Mouse (Mus musculus) intestine, embryonic 14.5 days (tissue): ENCODE data around the gene Tac2. TPM values are rescaled to one million over a fixed set of nuclear protein-coding genes. Genes with fewer than 3 reads are reported as not detected.
A peak's percentile ranks its signal among the peaks of the same experiment; 100 is the strongest.

Experiments
- ATAC-seq: fragments of 200-750 bp; cut with Nextera tagmentation; replicated peaks from 2 replicates; pipeline ENCODE4 v1.8.0; 2017; ENCODE audit warnings: low read depth, moderate number of reproducible peaks, moderate TSS enrichment, moderate library complexity; ENCODE audit not compliant: low FRiP score, low TSS enrichment
- DNase-seq: peaks from one replicate; pipeline ENCODE4 v3.0.0-alpha.2; 2018; ENCODE audit warnings: low spot score
- H3K27ac ChIP-seq: fragments of 300-500 bp; sonication (generic); 2 replicates; pipeline ENCODE4 v1.5.1; 2014; ENCODE audit warnings: low read depth, mild to moderate bottlenecking, control low read depth
- H3K27me3 ChIP-seq: fragments of 300-500 bp; sonication (generic); replicated peaks from 2 replicates; pipeline ENCODE4 v1.6.1; 2014; ENCODE audit warnings: low read length, control low read depth; ENCODE audit not compliant: control insufficient read depth, insufficient read depth
- H3K36me3 ChIP-seq: fragments of 300-500 bp; sonication (generic); 2 replicates; pipeline ENCODE4 v1.6.1; 2014; ENCODE audit warnings: low read length, control low read depth; ENCODE audit not compliant: control insufficient read depth, insufficient read depth
- H3K4me1 ChIP-seq: fragments of 300-500 bp; sonication (generic); replicated peaks from 2 replicates; pipeline ENCODE4 v1.6.1; 2014; ENCODE audit warnings: low read length, control low read depth, mixed read lengths; ENCODE audit not compliant: control insufficient read depth, insufficient read depth
- H3K4me2 ChIP-seq: fragments of 300-500 bp; sonication (generic); 2 replicates; pipeline ENCODE4 v1.6.1; 2014; ENCODE audit warnings: low read length
- H3K4me3 ChIP-seq: fragments of 300-500 bp; sonication (generic); 2 replicates; pipeline ENCODE4 v1.5.1; 2014; ENCODE audit warnings: low read depth, low read length, control low read depth, mixed read lengths
- H3K9ac ChIP-seq: fragments of 300-500 bp; sonication (generic); 2 replicates; pipeline ENCODE4 v1.6.1; 2014; ENCODE audit warnings: mild to moderate bottlenecking, low read length
- H3K9me3 ChIP-seq: fragments of 300-500 bp; sonication (generic); 2 replicates; pipeline ENCODE4 v1.6.1; 2016; ENCODE audit warnings: low read length, control low read depth; ENCODE audit not compliant: control insufficient read depth
- WGBS: fragments of 180-500 bp; shearing (Covaris S2); extraction: QIAGEN DNeasy Blood & Tissue Kit; methylation state at CpG from one replicate; pipeline ENCODE4 v1.1.7; 2014; 5-methylcytosine and 5-hydroxymethylcytosine counted together
- polyA plus RNA-seq: library from polyadenylated mRNA; unstranded; fragments of >200 nt; fragmentation: Nextera tagmentation; extraction: Ambion mirVana; gene quantifications from 2 replicates; pipeline ENCODE4 v1.2.1, GENCODE M21; 2014

The Tac2 gene
- polyA plus RNA-seq, 1 experiment from 2014 or later, result 5.3 TPM

DNA sequence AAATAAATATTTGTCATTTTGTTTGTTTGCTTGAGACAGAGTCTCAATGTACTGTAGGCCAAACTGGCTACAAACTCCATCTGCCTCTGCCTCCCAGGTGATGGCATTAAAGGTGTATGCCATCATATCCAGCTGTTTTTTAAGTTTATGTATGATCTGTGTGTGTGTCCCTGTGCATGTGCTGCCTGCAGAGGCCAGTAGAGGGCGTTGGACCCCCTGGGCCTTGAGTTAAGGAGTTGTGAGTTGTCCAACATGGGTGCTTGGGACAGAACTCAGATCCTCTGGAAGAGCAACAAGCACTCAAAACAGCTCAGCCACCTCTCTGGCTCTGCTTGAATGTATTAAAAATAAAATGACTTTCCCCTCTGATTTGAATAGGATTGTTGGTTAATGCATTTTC, 33.2 kb upstream of the Tac2 start:
- H3K4me3 ChIP-seq, result no peak overlapping the region
- no peak overlapping the region for H3K27ac ChIP-seq
- no peaks in the 10 kb centered on the region for H3K9me3 ChIP-seq
- 19% methylated on average over 1 of the region's 1 CpGs for WGBS
- peaks cover 55% of the 10 kb centered on the region for H3K36me3 ChIP-seq
- no peaks in the 10 kb centered on the region for H3K27me3 ChIP-seq
- H3K4me1 ChIP-seq, result no peaks in the 10 kb centered on the region
- DNase-seq (no peak), ATAC-seq (no peak)
- no peak overlapping the region for H3K4me2 ChIP-seq
- no peak overlapping the region for H3K9ac ChIP-seq

DNA sequence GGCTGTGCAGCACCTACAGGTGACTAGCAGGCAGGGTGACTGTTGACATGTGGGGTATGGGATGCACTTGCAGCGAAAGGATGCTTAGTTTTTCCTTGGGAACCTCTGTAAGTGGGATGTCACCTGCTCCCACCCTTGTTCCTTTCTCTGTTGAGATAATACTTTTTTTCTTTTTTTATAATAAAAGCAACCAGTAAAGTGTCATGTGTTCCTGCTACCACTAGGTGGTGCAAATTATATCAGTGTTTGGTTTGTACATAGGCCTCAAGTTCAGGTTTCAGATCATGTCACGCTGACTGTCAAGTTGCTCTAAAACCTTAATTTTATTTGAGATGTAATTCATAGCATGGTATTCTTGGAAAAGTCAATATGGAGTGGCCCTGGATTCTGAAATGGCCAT, 29.6 kb upstream of the Tac2 start:
- no peak for DNase-seq
- 0 out of 2 replicates have a peak, but pooled peaks have one; percentile 40 for ATAC-seq

DNA sequence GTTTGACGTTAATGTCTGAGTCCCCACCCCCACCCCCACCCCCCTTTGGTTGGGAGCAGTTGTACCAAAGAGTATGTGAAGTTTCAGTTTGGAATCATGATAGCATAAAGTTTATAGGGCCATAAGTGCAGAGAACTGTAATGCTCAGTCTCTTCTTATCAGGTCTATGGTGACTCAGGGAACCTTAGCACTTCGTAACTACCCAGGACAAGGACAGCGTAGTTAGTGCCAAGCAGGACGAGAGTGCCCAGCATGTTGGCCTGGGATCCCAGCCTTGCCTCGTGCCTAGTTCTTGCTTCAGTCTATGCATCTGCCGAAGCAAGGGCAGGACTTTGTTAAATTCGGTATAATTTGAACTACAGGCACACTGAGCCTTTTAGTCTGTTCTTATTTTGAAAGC, 28.5 kb upstream of the Tac2 start:
- Histone ChIP-seq H3K27me3 (no peaks in the 10 kb centered on the region), H3K27ac (no peak overlapping the region), H3K9me3 (no peaks in the 10 kb centered on the region), H3K36me3 (peaks cover 57% of the 10 kb centered on the region), H3K9ac (no peak overlapping the region), H3K4me2 (no peak overlapping the region), H3K4me1 (no peaks in the 10 kb centered on the region), H3K4me3 (no peak overlapping the region)
- WGBS, result 95% methylated on average over 7 of the region's 7 CpGs
- ATAC-seq (no peak), DNase-seq (no peak)

More for the DNA sequence above, 29.6 kb upstream of the Tac2 start:
- peaks cover 64% of the 10 kb centered on the region for H3K36me3 ChIP-seq
- H3K27me3 ChIP-seq, result no peaks in the 10 kb centered on the region
- no peaks in the 10 kb centered on the region for H3K9me3 ChIP-seq
- no peaks in the 10 kb centered on the region for H3K4me1 ChIP-seq
- WGBS, result 57% methylated on average over 2 of the region's 2 CpGs
- no peak overlapping the region for H3K4me2 ChIP-seq
- no peak overlapping the region for H3K9ac ChIP-seq
- no peak overlapping the region for H3K4me3 ChIP-seq
- no peak overlapping the region for H3K27ac ChIP-seq

- no peak for ATAC-seq
- no peaks in the 10 kb centered on the region for H3K27me3 ChIP-seq
- no peak overlapping the region for H3K9ac ChIP-seq
- peaks cover 34% of the 10 kb centered on the region for H3K36me3 ChIP-seq
- WGBS, result 96% methylated on average over 7 of the region's 7 CpGs
- H3K27ac ChIP-seq, result no peak overlapping the region
- H3K4me2 ChIP-seq, result no peak overlapping the region
- H3K4me3 ChIP-seq, result no peak overlapping the region
- DNase-seq, result no peak
- H3K9me3 ChIP-seq, result no peaks in the 10 kb centered on the region
- H3K4me1 ChIP-seq, result no peaks in the 10 kb centered on the region
Measured at GRCm38 (mm10) chr10:127698966-127699365, 25.3 kb upstream of the Tac2 start.

DNA sequence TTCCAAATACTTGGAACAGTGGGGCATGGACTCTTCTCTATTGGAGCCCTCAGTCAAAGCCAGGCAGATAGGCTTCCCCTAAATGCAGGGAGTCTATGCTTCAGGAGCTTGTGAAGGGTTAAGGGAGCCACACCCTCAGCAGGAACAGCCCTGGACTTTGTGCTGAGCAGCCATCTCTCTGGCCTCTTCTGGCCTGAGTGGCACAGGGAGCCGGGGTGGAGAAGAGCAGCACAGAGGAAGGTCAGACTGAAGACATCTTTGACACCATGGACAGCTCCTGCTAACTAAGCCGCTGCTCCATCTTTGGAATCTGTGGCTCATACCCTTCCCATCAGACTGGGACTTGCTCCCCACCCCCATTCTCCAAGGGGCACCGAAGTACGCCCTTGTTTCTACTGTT, 21.0 kb upstream of the Tac2 start:
- H3K27ac ChIP-seq, result no peak overlapping the region
- no peak overlapping the region for H3K9ac ChIP-seq
- 0 out of 2 replicates have a peak overlapping the region, but pooled peaks have one; percentile 2 for H3K4me3 ChIP-seq
- DNase-seq, result peak; percentile 64
- ATAC-seq, result no peak
- no peak overlapping the region for H3K4me2 ChIP-seq
- no peaks in the 10 kb centered on the region for H3K36me3 ChIP-seq
- no peaks in the 10 kb centered on the region for H3K27me3 ChIP-seq
- H3K4me1 ChIP-seq, result peaks cover 3% of the 10 kb centered on the region; the same call in 1 of the 2 replicates
- no peaks in the 10 kb centered on the region for H3K9me3 ChIP-seq
- 36% methylated on average over 4 of the region's 4 CpGs for WGBS

DNA sequence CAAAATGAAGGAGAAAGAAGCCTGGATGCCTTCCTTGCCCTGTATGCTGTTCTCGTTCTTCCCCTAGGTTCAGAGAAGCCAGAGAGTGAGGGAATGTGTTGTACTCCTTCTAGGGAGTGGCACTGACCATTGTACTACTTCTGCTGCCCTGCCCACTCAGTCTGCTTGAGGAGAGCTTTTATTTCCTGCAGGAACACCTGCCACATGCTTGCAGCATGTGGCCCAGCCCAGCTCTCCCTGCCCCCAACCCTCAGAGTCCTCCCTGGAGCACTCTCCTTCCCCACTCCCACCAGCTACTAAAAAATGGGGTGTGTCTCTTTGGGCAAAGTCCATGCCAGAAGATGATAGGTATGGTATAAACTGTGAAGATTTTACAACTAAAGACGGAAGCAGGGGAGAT, 20.0 kb upstream of the Tac2 start:
- DNase-seq, result peak; percentile 64
- H3K27me3 ChIP-seq, result no peaks in the 10 kb centered on the region
- no peak overlapping the region for H3K4me2 ChIP-seq
- WGBS, result 47% methylated on average over 2 of the region's 2 CpGs
- H3K4me1 ChIP-seq, result peaks cover 3% of the 10 kb centered on the region; the same call in 1 of the 2 replicates
- H3K9me3 ChIP-seq, result no peaks in the 10 kb centered on the region
- no peak overlapping the region for H3K4me3 ChIP-seq
- H3K27ac ChIP-seq, result no peak overlapping the region
- peak; percentile 62; the same call in 1 of the 2 replicates for ATAC-seq
- H3K9ac ChIP-seq, result no peak overlapping the region
- H3K36me3 ChIP-seq, result no peaks in the 10 kb centered on the region

DNA sequence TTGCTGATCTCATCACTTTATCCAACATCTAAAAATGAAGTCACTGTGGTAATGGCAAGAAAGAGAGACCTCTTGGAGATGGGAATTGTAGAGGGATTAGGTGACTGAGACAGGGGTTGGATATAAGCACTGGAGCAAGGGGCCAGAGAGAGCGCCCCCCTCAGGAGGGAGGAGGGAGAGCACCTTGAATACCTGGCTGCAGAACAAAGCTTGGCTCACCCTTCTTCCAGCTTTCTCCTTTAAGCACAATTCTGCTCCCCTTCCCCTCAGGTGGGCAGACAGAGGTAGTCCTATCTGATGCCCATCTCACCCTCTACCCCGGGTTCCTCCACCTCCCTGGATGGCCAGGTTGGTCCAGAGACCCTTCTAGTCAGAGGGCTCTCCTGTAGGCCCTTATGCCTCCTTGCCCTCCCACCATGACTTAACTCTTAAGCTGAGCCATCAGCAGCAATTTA, 19.5 kb upstream of the Tac2 start, which contains the start of gene Myo1a:
Myo1a (plus strand) TSS at position 405 of the 455 bp plus-strand sequence.
- 75% methylated on average over 2 of the region's 2 CpGs for WGBS

DNA sequence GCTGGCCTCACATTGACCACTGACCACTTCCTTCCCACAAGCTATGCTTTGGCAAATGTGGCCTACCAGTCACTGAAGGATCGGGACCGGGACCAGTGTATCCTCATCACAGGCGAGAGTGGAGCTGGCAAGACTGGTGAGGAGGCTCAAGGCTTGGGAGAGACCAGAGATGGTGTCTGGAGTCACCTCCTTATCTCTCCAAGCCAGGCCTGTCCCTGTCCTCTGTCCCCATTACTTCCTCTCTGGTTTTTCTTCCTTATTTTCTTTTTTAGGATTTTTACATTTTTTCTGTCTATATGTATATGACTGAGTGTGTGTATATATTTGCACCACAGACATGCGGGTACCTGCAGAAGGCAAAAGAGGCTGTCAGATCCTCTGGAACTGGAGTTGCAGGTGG, 18.5 kb upstream of the Tac2 start:
- Histone ChIP-seq H3K27me3 (no peaks in the 10 kb centered on the region), H3K4me2 (no peak overlapping the region), H3K9ac (no peak overlapping the region), H3K27ac (no peak overlapping the region), H3K4me1 (peaks cover 3% of the 10 kb centered on the region; the same call in 1 of the 2 replicates), H3K36me3 (no peaks in the 10 kb centered on the region), H3K4me3 (no peak overlapping the region), H3K9me3 (no peaks in the 10 kb centered on the region)
- ATAC-seq (no peak), DNase-seq (no peak)
- 83% methylated on average over 4 of the region's 4 CpGs for WGBS

More for the DNA sequence above, 19.5 kb upstream of the Tac2 start, which contains the start of gene Myo1a:
- Histone ChIP-seq H3K27me3 (no peaks in the 10 kb centered on the region), H3K27ac (0 out of 2 replicates have a peak within 1 kb of the TSS, but pooled peaks have one; percentile 18), H3K4me2 (no peak within 1 kb of the TSS), H3K4me3 (no peak within 1 kb of the TSS), H3K36me3 (no peaks in the 10 kb centered on the region), H3K4me1 (peaks cover 3% of the 10 kb centered on the region; the same call in 1 of the 2 replicates), H3K9ac (no peak within 1 kb of the TSS), H3K9me3 (no peaks in the 10 kb centered on the region)
- ATAC-seq (no peak; the same call in 1 of the 2 replicates), DNase-seq (no peak)

GRCm38 (mm10) chr10:127707721-127708120, 16.6 kb upstream of the Tac2 start:
- Histone ChIP-seq H3K4me1 (peaks cover 3% of the 10 kb centered on the region; the same call in 1 of the 2 replicates), H3K4me3 (no peak overlapping the region), H3K27me3 (no peaks in the 10 kb centered on the region), H3K36me3 (no peaks in the 10 kb centered on the region), H3K9ac (no peak overlapping the region), H3K4me2 (no peak overlapping the region), H3K9me3 (no peaks in the 10 kb centered on the region), H3K27ac (no peak overlapping the region)
- DNase-seq (no peak), ATAC-seq (no peak)
- 81% methylated on average over 7 of the region's 7 CpGs for WGBS
